Mouse (Mus musculus): ENCODE measurements around the gene Txnrd3. TPM values are rescaled to one million over a fixed set of nuclear protein-coding genes. Genes with fewer than 3 reads are reported as not detected.
A peak's percentile ranks its signal among the peaks of the same experiment; 100 is the strongest.

The Txnrd3 gene
- polyA plus RNA-seq, 1 experiment from 2014 or later, result 15.4 TPM

DNA sequence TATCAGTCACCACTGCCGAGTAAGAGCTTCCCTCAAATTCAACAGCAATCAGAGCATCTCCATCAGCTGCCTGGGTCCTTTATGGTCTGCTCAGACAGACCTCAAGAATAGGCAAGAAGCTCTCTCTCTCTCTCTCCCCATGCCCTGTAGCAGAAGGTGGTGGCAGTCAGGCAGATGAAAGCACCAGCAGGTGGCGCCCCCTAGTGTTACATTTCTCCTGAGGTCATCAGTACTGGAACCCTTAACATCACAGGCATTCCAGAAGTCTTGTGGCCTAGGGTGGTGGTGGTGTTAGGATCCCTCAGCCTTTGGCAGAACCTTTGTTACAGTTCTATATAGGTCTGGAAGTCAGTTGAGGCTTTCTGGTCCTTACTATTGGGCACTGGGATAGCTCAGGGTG is 4.8 kb upstream of the Txnrd3 start:
- H3K27ac ChIP-seq (ENCODE audit: low read length), result no peak overlapping the region
- H3K4me2 ChIP-seq (ENCODE audit: low read length), result no peak overlapping the region
- H3K27me3 ChIP-seq (ENCODE audit: control insufficient read depth, insufficient read depth, low read depth, low read length), result no peaks in the 10 kb centered on the region
- H3K9me3 ChIP-seq (replicated peaks; ENCODE audit: control insufficient read depth, low read length, poor library complexity, severe bottlenecking), result no peaks in the 10 kb centered on the region
- H3K36me3 ChIP-seq (ENCODE audit: control insufficient read depth, insufficient read depth, low read length), result no peaks in the 10 kb centered on the region
- 36% methylated on average over 2 of the region's 2 CpGs for WGBS
- no peaks in the 10 kb centered on the region for H3K4me1 ChIP-seq (ENCODE audit: control insufficient read depth, insufficient read depth, low read length)
- no peak overlapping the region for H3K4me3 ChIP-seq (ENCODE audit: low read depth, low read length)
- H3K9ac ChIP-seq (ENCODE audit: low read depth, low read length), result no peak overlapping the region
- ATAC-seq, result no peak

DNA sequence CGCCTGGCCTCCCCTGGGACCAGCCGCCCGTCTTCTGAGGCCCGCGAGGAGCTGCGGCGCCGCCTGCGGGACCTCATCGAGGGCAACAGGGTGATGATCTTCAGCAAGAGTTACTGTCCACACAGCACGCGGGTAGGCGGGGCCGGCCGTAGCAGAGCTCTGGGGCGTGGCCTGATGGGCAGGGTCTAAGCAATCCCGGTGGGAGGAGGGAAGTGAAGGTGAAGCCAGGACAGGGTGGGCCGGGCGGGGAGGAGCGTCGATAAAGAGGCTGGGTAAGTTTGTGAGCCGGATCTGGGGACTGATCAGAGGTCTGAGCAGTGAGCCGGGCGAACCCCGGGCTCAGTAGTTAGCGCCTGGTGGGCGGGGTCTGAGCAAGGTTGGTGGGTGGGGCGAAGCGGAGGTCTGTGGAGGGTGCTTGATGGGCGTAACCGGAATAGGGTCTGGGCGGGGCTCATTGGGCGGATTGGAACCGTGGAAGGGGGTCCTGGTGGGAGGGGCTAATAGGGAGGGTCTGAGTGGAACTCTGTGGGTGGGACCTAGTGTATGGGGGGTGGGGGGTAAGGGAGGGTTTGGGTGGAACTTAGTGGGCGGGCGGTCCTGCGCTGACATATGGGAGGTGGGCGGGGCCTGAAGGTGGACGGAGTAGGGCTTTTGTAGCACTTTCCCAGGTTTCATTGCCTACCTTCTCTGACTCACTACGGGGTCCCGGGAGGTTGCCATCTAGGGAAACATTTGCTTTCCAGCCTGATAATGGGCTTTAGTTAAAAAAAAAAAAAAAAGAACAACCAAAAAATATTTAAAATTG is 685 bp downstream of the Txnrd3 start:
- Histone ChIP-seq H3K27me3 (ENCODE audit: control insufficient read depth, insufficient read depth, low read depth, low read length) (no peaks in the 10 kb centered on the region), H3K4me1 (ENCODE audit: control insufficient read depth, insufficient read depth, low read length) (no peaks in the 10 kb centered on the region; the same call in 1 of the 2 replicates), H3K9me3 (replicated peaks; ENCODE audit: control insufficient read depth, low read length, poor library complexity, severe bottlenecking) (no peaks in the 10 kb centered on the region), H3K4me3 (ENCODE audit: low read depth, low read length) (peak overlapping the region; percentile 76), H3K27ac (ENCODE audit: low read length) (peak overlapping the region; percentile 84), H3K9ac (ENCODE audit: low read depth, low read length) (peak overlapping the region; percentile 78), H3K36me3 (ENCODE audit: control insufficient read depth, insufficient read depth, low read length) (no peaks in the 10 kb centered on the region), H3K4me2 (ENCODE audit: low read length) (peak overlapping the region; percentile 71)
- peak; percentile 92 for ATAC-seq
- under 1% methylated on average over 41 of the region's 41 CpGs for WGBS

DNA sequence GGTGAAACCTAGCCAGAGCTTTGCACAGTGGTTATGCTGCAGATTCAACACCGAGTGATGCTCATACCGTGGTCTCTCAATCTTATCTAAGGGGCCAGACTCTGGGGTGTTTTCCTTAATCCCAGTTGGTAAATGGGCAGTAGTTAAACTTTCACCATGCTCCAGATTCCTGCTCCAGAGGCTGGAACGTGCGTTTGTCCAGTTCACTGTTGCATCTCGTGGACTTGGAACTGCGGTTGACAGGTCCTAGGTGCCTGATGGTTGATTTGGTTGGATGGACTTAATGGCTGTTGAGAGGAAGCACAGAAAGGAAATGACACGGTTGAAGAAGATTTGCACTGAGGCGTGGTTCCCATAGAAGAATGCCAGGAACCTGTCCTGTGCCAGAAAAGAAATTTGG is 6.1 kb downstream of the Txnrd3 start:
- WGBS, result 94% methylated on average over 8 of the region's 8 CpGs
- H3K36me3 ChIP-seq (ENCODE audit: control insufficient read depth, insufficient read depth, low read length), result peaks cover 3% of the 10 kb centered on the region; the same call in 1 of the 2 replicates
- no peak overlapping the region for H3K4me3 ChIP-seq (ENCODE audit: low read depth, low read length)
- no peak overlapping the region for H3K27ac ChIP-seq (ENCODE audit: low read length)
- no peaks in the 10 kb centered on the region; the same call in 1 of the 2 replicates for H3K4me1 ChIP-seq (ENCODE audit: control insufficient read depth, insufficient read depth, low read length)
- no peaks in the 10 kb centered on the region for H3K27me3 ChIP-seq (ENCODE audit: control insufficient read depth, insufficient read depth, low read depth, low read length)
- ATAC-seq, result no peak
- H3K4me2 ChIP-seq (ENCODE audit: low read length), result no peak overlapping the region
- H3K9ac ChIP-seq (ENCODE audit: low read depth, low read length), result no peak overlapping the region
- no peaks in the 10 kb centered on the region for H3K9me3 ChIP-seq (replicated peaks; ENCODE audit: control insufficient read depth, low read length, poor library complexity, severe bottlenecking)

DNA sequence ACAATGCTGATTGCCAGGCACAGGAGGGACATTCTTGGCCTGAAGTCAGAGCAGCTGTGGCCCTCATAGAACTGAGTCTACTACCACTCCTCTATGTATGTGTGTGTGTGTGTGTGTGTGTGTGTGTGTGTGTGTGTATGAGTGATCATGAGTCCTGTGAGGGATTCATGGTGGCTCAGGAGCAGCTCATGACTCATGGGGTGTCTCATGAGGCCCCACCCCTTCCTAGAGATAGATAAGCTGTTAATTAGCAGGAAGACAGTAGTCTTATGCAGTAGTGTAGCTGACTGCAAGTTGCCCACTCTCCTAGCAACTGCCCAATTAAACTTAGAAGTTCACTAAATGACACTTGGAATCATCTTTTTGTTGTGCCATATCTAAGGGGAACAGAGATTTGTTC is 8.0 kb downstream of the Txnrd3 start:
- Histone ChIP-seq H3K36me3 (ENCODE audit: control insufficient read depth, insufficient read depth, low read length) (peaks cover 8% of the 10 kb centered on the region; the same call in 1 of the 2 replicates), H3K4me3 (ENCODE audit: low read depth, low read length) (no peak overlapping the region), H3K4me2 (ENCODE audit: low read length) (no peak overlapping the region), H3K4me1 (ENCODE audit: control insufficient read depth, insufficient read depth, low read length) (no peaks in the 10 kb centered on the region), H3K27me3 (ENCODE audit: control insufficient read depth, insufficient read depth, low read depth, low read length) (no peaks in the 10 kb centered on the region), H3K27ac (ENCODE audit: low read length) (no peak overlapping the region), H3K9me3 (replicated peaks; ENCODE audit: control insufficient read depth, low read length, poor library complexity, severe bottlenecking) (no peaks in the 10 kb centered on the region), H3K9ac (ENCODE audit: low read depth, low read length) (no peak overlapping the region)
- no peak for ATAC-seq

DNA sequence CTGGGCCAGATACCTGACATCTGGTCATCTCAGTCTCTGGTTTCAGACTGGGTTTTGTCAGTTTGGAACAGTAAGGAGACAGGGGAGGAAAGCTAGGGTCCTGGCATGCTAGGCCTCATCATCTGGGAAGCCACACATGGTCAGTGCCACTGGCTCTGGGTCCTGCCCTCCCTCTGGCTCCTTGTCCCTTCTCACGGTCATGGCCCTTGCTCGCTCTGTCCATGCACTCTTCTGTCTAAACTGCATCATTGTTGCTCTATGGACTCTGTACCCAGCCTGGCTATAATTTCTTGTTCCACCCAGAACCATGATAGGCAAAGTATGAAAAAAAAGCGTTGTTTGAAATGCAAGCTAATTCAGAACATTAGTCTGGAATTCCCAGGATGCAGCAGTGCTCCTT is 11.2 kb downstream of the Txnrd3 start:
- H3K36me3 ChIP-seq (ENCODE audit: control insufficient read depth, insufficient read depth, low read length), result peaks cover 8% of the 10 kb centered on the region; the same call in 1 of the 2 replicates
- no peak overlapping the region for H3K27ac ChIP-seq (ENCODE audit: low read length)
- no peak overlapping the region for H3K4me2 ChIP-seq (ENCODE audit: low read length)
- no peak overlapping the region for H3K4me3 ChIP-seq (ENCODE audit: low read depth, low read length)
- H3K9me3 ChIP-seq (replicated peaks; ENCODE audit: control insufficient read depth, low read length, poor library complexity, severe bottlenecking), result no peaks in the 10 kb centered on the region
- H3K4me1 ChIP-seq (ENCODE audit: control insufficient read depth, insufficient read depth, low read length), result no peaks in the 10 kb centered on the region
- 96% methylated on average over 3 of the region's 3 CpGs for WGBS
- no peaks in the 10 kb centered on the region for H3K27me3 ChIP-seq (ENCODE audit: control insufficient read depth, insufficient read depth, low read depth, low read length)
- H3K9ac ChIP-seq (ENCODE audit: low read depth, low read length), result no peak overlapping the region
- no peak for ATAC-seq

DNA sequence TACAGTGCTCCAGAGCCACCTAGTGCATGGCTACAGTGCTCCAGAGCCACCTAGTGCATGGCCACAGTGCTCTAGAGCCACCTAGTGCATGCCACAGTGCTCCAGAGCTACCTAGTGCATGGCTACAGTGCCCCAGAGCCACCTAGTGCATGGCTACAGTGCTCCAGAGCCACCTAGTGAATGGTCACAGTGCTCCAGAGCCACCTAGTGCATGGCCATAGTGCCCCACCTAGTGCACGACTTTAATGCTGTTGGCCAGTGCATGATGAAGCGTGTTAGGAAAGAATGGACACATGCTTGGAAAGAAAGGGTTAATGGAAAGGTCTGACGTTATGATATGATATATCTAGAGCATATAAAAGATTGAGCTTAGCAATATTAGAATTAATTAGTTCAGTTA is 14.6 kb downstream of the Txnrd3 start:
- no peak overlapping the region for H3K27ac ChIP-seq (ENCODE audit: low read length)
- no peak overlapping the region for H3K4me2 ChIP-seq (ENCODE audit: low read length)
- 76% methylated on average over 3 of the region's 3 CpGs for WGBS
- ATAC-seq, result no peak
- H3K9ac ChIP-seq (ENCODE audit: low read depth, low read length), result no peak overlapping the region
- no peaks in the 10 kb centered on the region for H3K9me3 ChIP-seq (replicated peaks; ENCODE audit: control insufficient read depth, low read length, poor library complexity, severe bottlenecking)
- H3K4me1 ChIP-seq (ENCODE audit: control insufficient read depth, insufficient read depth, low read length), result no peaks in the 10 kb centered on the region
- H3K27me3 ChIP-seq (ENCODE audit: control insufficient read depth, insufficient read depth, low read depth, low read length), result no peaks in the 10 kb centered on the region
- H3K4me3 ChIP-seq (ENCODE audit: low read depth, low read length), result no peak overlapping the region
- H3K36me3 ChIP-seq (ENCODE audit: control insufficient read depth, insufficient read depth, low read length), result peaks cover 4% of the 10 kb centered on the region; the same call in 1 of the 2 replicates

DNA sequence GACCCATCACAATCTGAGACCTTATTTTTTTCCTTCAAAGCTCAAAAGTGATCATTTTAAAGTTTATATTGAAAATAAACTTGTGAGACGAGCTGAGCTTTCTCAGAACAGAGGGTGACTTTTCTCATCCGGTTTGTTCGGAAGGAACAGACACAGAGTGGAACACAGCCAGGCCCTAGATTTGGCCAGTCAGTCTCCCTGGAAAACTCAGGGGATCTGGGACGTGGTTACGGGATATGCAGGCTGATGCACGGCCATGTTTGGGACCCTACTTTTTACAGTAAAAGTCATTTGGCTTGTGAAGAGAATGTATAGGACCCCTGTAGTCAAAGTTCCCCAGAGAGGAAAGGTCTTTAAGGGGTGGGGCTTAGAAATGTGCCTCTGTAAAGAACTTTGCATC is 15.1 kb downstream of the Txnrd3 start:
- Histone ChIP-seq H3K9me3 (replicated peaks; ENCODE audit: control insufficient read depth, low read length, poor library complexity, severe bottlenecking) (no peaks in the 10 kb centered on the region), H3K4me2 (ENCODE audit: low read length) (no peak overlapping the region), H3K27ac (ENCODE audit: low read length) (no peak overlapping the region), H3K36me3 (ENCODE audit: control insufficient read depth, insufficient read depth, low read length) (peaks cover 4% of the 10 kb centered on the region; the same call in 1 of the 2 replicates), H3K4me1 (ENCODE audit: control insufficient read depth, insufficient read depth, low read length) (no peaks in the 10 kb centered on the region), H3K27me3 (ENCODE audit: control insufficient read depth, insufficient read depth, low read depth, low read length) (no peaks in the 10 kb centered on the region), H3K4me3 (ENCODE audit: low read depth, low read length) (no peak overlapping the region), H3K9ac (ENCODE audit: low read depth, low read length) (no peak overlapping the region)
- ATAC-seq, result no peak
- 89% methylated on average over 6 of the region's 6 CpGs for WGBS

GRCm38 (mm10) chr6:89659692-89660423 is 16.1 kb downstream of the Txnrd3 start:
- Histone ChIP-seq H3K4me1 (ENCODE audit: control insufficient read depth, insufficient read depth, low read length) (no peaks in the 10 kb centered on the region), H3K4me2 (ENCODE audit: low read length) (no peak overlapping the region), H3K27ac (ENCODE audit: low read length) (no peak overlapping the region), H3K27me3 (ENCODE audit: control insufficient read depth, insufficient read depth, low read depth, low read length) (no peaks in the 10 kb centered on the region), H3K36me3 (ENCODE audit: control insufficient read depth, insufficient read depth, low read length) (peaks cover 4% of the 10 kb centered on the region; the same call in 1 of the 2 replicates), H3K9ac (ENCODE audit: low read depth, low read length) (no peak overlapping the region), H3K4me3 (ENCODE audit: low read depth, low read length) (no peak overlapping the region), H3K9me3 (replicated peaks; ENCODE audit: control insufficient read depth, low read length, poor library complexity, severe bottlenecking) (no peaks in the 10 kb centered on the region)
- ATAC-seq, result no peak
- 29% methylated on average over 7 of the region's 7 CpGs for WGBS

DNA sequence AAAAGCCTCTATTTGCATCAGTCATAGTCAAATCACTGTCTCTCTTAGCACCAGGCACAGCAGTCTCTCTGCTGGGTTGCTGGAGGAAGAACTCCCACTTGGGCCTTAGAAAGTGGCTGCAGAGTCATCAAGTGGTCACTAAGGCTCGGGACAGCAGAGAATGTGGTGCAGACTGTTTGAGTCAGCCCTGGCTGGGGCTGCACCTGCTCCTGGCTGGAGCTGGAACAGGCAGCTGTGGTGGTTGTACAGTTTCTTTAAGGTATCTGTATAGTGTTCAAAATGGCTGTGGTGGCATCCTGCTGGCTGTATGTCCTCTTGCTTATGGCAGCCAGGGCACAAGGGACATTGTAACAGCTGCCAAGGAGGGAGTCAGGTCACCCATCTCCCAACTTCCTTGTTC is 16.7 kb downstream of the Txnrd3 start:
- H3K4me2 ChIP-seq (ENCODE audit: low read length), result no peak overlapping the region
- no peak for ATAC-seq
- H3K9me3 ChIP-seq (replicated peaks; ENCODE audit: control insufficient read depth, low read length, poor library complexity, severe bottlenecking), result no peaks in the 10 kb centered on the region
- H3K27ac ChIP-seq (ENCODE audit: low read length), result no peak overlapping the region
- WGBS, result 58% methylated on average over 1 of the region's 1 CpGs
- H3K4me3 ChIP-seq (ENCODE audit: low read depth, low read length), result no peak overlapping the region
- no peak overlapping the region for H3K9ac ChIP-seq (ENCODE audit: low read depth, low read length)
- H3K27me3 ChIP-seq (ENCODE audit: control insufficient read depth, insufficient read depth, low read depth, low read length), result no peaks in the 10 kb centered on the region
- peaks cover 4% of the 10 kb centered on the region; the same call in 1 of the 2 replicates for H3K36me3 ChIP-seq (ENCODE audit: control insufficient read depth, insufficient read depth, low read length)
- H3K4me1 ChIP-seq (ENCODE audit: control insufficient read depth, insufficient read depth, low read length), result no peaks in the 10 kb centered on the region
